7 mouse cellular contexts compared by ENCODE assay signal in the genomic region with DNA sequence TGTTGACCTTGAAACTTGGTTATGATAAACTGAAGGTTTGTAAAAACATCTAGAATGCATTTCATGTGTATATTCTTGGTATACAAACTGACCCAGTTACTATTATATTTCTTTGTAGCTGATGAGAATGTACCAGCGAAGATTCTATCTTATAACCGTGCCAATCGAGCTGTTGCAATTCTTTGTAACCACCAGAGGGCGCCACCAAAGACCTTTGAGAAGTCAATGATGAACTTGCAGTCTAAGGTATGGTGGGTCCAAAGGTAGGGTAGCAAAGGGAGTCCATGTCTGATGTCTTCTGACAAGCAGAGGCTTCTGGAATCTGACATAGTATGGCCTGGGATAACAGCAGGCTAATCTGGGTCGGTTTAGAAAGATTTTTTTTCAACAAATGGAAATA. TPM values are rescaled to one million over a fixed set of nuclear protein-coding genes. Genes with fewer than 3 reads are reported as not detected.
DNase-seq lines count a peak whose midpoint lies in the region; ATAC-seq and TF ChIP-seq lines count a peak whose summit lies in the region.

No protein-coding gene starts in this region.

- DNase-seq in hindbrain, postnatal 0 days (ENCODE audit: low spot score), result peak; percentile 78
- DNase-seq in A20 (ENCODE audit: low read depth, low spot score) (peak; percentile 66), ES-CJ7 (ENCODE audit: low read depth, low spot score) (peak; percentile 67)
- peak; percentile 61 for DNase-seq in embryo, embryonic 11 days
- peak; percentile 29 to 53 for DNase-seq in natural killer cell, adult 2 months (ENCODE audit: low spot score in 2 of 2)
- DNase-seq in frontal cortex, postnatal 14 days (ENCODE audit: low spot score in 2 of 2), result no peak

- 75% methylated on average over 5 of the region's 5 CpGs for WGBS in hindbrain, postnatal 0 days
- 82% methylated on average over 5 of the region's 5 CpGs for WGBS in hindbrain, embryonic 13.5 days

- H3K4me1 ChIP-seq in hindbrain, postnatal 0 days (ENCODE audit: insufficient read depth, low read length), result no peaks in the 10 kb centered on the region
- H3K4me1 ChIP-seq in hindbrain, embryonic 13.5 days (replicated peaks), result no peaks in the 10 kb centered on the region; the same call in 1 of the 2 replicates

- no peak overlapping the region for H3K4me3 ChIP-seq in hindbrain, postnatal 0 days (ENCODE audit: low read length)
- H3K4me3 ChIP-seq in hindbrain, embryonic 13.5 days, result no peak overlapping the region

- peaks cover 46% of the 10 kb centered on the region for H3K36me3 ChIP-seq in hindbrain, postnatal 0 days (ENCODE audit: insufficient read depth, low read length)
- H3K36me3 ChIP-seq in hindbrain, embryonic 13.5 days, result peaks cover 87% of the 10 kb centered on the region

- ATAC-seq in hindbrain, postnatal 0 days, result no peak
- no peak for ATAC-seq in hindbrain, embryonic 13.5 days (ENCODE audit: low FRiP score)

- no peak overlapping the region for H3K4me2 ChIP-seq in hindbrain, postnatal 0 days (ENCODE audit: low read depth, low read length)
- H3K4me2 ChIP-seq in hindbrain, embryonic 13.5 days, result no peak overlapping the region

- peak; percentile 75 for TF ChIP-seq CTCF in hindbrain, postnatal 0 days (IDR thresholded peaks at IDR 0.05; ENCODE audit: low read depth)

- H3K27me3 ChIP-seq in hindbrain, postnatal 0 days (ENCODE audit: insufficient read depth, low read length), result no peaks in the 10 kb centered on the region
- no peaks in the 10 kb centered on the region for H3K27me3 ChIP-seq in hindbrain, embryonic 13.5 days

- H3K9me3 ChIP-seq in hindbrain, postnatal 0 days (ENCODE audit: low read length), result no peaks in the 10 kb centered on the region
- H3K9me3 ChIP-seq in hindbrain, embryonic 13.5 days, result no peaks in the 10 kb centered on the region

- no peak overlapping the region for H3K27ac ChIP-seq in hindbrain, postnatal 0 days
- H3K27ac ChIP-seq in hindbrain, embryonic 13.5 days, result no peak overlapping the region

- H3K9ac ChIP-seq in hindbrain, postnatal 0 days (replicated peaks; ENCODE audit: low read length), result no peak overlapping the region
- no peak overlapping the region for H3K9ac ChIP-seq in hindbrain, embryonic 13.5 days

RNA-seq across cellular contexts. Expression of gene Plcg1, which starts 13.8 kb away (rescaled TPM):
- 111 and 185 TPM in 2 replicates for total RNA-seq in hindbrain, postnatal 0 days (2014; rRNA removed)
- 39.8 and 40.5 TPM in 2 replicates for polyA plus RNA-seq in hindbrain, postnatal 0 days (2015; fragmentation: Nextera tagmentation; extraction: Ambion mirVana)
- 67.9 and 68.8 TPM in 2 replicates for polyA plus RNA-seq in hindbrain, embryonic 13.5 days (2015; fragmentation: Nextera tagmentation; extraction: Ambion mirVana)

Comparison
In these comparisons a context has a peak if more than half of its experiments do, and no peak if none do; other contexts are left out.
1. DNase-seq: peak in hindbrain, postnatal 0 days (single experiment), A20 (single experiment), ES-CJ7 (single experiment), embryo, embryonic 11 days (single experiment) and natural killer cell, adult 2 months (2 of 2); none in frontal cortex, postnatal 14 days (0 of 2).